ENCODE assay signal across 16 mouse cellular contexts in the genomic region with DNA sequence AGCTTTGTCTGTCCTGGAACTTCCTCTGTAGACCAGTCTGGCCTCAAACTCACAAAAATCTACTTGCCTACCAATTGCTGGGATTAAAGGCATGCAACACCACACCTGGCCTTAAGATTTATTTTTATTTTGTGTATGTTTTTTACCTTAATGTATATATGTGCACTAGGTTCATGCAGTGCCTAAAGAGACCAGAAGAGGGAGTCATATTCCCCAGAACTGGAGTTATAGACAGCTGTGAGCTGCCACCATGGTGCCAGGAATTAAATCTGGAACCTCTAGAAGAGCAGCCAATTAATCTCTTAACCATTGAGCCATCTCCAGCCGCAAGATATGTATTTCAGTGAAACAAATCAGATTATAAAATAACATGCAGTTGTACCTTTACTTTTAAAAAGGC. TPM values are rescaled to one million over a fixed set of nuclear protein-coding genes. Genes with fewer than 3 reads are reported as not detected.
DNase-seq lines count a peak whose midpoint lies in the region; ATAC-seq and TF ChIP-seq lines count a peak whose summit lies in the region.
"Had no signal": no experiment of that assay in that cellular context is flagged by ENCODE, and none has a peak within 500 bp of the region (broad histone marks: within the 10 kb centered on the region; RNA-seq: fewer than 3 reads in every experiment).

No protein-coding gene starts in this region.

- H3K4me3 ChIP-seq in heart, adult 2 months = no peak overlapping the region
- H3K4me3 ChIP-seq in heart, embryonic 10.5 days = no peak overlapping the region
- H3K4me3 ChIP-seq in ES-E14 (ENCODE audit: insufficient read depth in 1 of 2, low read depth in 1 of 2, low read length in 2 of 2, poor library complexity in 1 of 2, severe bottlenecking in 1 of 2) = no peak overlapping the region
- H3K4me3 ChIP-seq in forebrain, embryonic 10.5 days = no peak overlapping the region
- no peak overlapping the region for H3K4me3 ChIP-seq in hindbrain, postnatal 0 days (ENCODE audit: low read length)
- H3K4me3 ChIP-seq: embryonic facial prominence, embryonic 10.5 days; erythroblast, embryonic 14.5 days; midbrain, embryonic 10.5 days; neural tube, embryonic 15.5 days had no signal

- in situ Hi-C loops in ES-E14 (cut with MboI; ENCODE audit: low sequenced_read_pairs in 2 of 2, unreplicated experiment in 2 of 2) = no loop called here

- no peak overlapping the region for H3K9ac ChIP-seq in heart, adult 2 months (ENCODE audit: low read depth, low read length)
- H3K9ac ChIP-seq in ES-E14 (ENCODE audit: insufficient read depth, low read depth, low read length, poor library complexity, severe bottlenecking) = no peak overlapping the region
- no peak overlapping the region for H3K9ac ChIP-seq in hindbrain, postnatal 0 days (replicated peaks; ENCODE audit: low read length)
- H3K9ac ChIP-seq: neural tube, embryonic 15.5 days had no signal

- no peak overlapping the region for H3K27ac ChIP-seq in heart, adult 2 months
- H3K27ac ChIP-seq in heart, embryonic 10.5 days = no peak overlapping the region
- H3K27ac ChIP-seq in ES-E14 (ENCODE audit: insufficient read depth, low read depth, low read length, poor library complexity, severe bottlenecking) = no peak overlapping the region
- H3K27ac ChIP-seq in forebrain, embryonic 10.5 days = no peak overlapping the region
- no peak overlapping the region for H3K27ac ChIP-seq in hindbrain, postnatal 0 days
- H3K27ac ChIP-seq: embryonic facial prominence, embryonic 10.5 days; midbrain, embryonic 10.5 days; neural tube, embryonic 15.5 days had no signal

- H3K36me3 ChIP-seq in heart, adult 2 months (ENCODE audit: control insufficient read depth, insufficient read depth, low read length) = no peaks in the 10 kb centered on the region
- peaks cover 12% of the 10 kb centered on the region; the same call in 1 of the 2 replicates for H3K36me3 ChIP-seq in heart, embryonic 10.5 days
- H3K36me3 ChIP-seq in ES-E14 (ENCODE audit: control insufficient read depth, insufficient read depth, low read length, poor library complexity, severe bottlenecking) = no peaks in the 10 kb centered on the region
- peaks cover 28% of the 10 kb centered on the region for H3K36me3 ChIP-seq in forebrain, embryonic 10.5 days (replicated peaks)
- H3K36me3 ChIP-seq in hindbrain, postnatal 0 days (ENCODE audit: insufficient read depth, low read length) = no peaks in the 10 kb centered on the region

- no peak for TF ChIP-seq POLR2A in heart, adult 2 months (IDR thresholded peaks at IDR 0.05; ENCODE audit: insufficient read depth, low read depth, low read length)

- intact Hi-C loops in heart, adult 2 months (cut with DNase I) = no loop called here

- no peak for ATAC-seq in hindbrain, postnatal 0 days
- ATAC-seq: forebrain, embryonic 16.5 days had no signal

- no peak for DNase-seq in heart, adult 2 months
- no peak for DNase-seq in heart, embryonic 10.5 days (ENCODE audit: low spot score)
- peak; percentile 14 for DNase-seq in 3T3-L1 (ENCODE audit: low read depth, low spot score)
- DNase-seq in ES-E14 (ENCODE audit: low read depth, low spot score) = peak; percentile 6
- DNase-seq in induced T-regulatory cell, adult 2 months (ENCODE audit: low read depth) = peak; percentile 14
- no peak for DNase-seq in forebrain, embryonic 10.5 days (ENCODE audit: extremely low spot score, low spot score)
- DNase-seq in hindbrain, postnatal 0 days (ENCODE audit: low spot score) = no peak
- DNase-seq: adrenal gland, postnatal 10 days; cerebellum, adult 9-11 months; lung, postnatal 14 days; thymus, postnatal 25 days had no signal

- H3K4me2 ChIP-seq in hindbrain, postnatal 0 days (ENCODE audit: low read depth, low read length) = no peak overlapping the region
- H3K4me2 ChIP-seq: neural tube, embryonic 15.5 days had no signal

- no peaks in the 10 kb centered on the region for H3K27me3 ChIP-seq in heart, adult 2 months (ENCODE audit: control insufficient read depth, insufficient read depth, low read length)
- no peaks in the 10 kb centered on the region for H3K27me3 ChIP-seq in heart, embryonic 10.5 days (ENCODE audit: insufficient read depth, poor library complexity, severe bottlenecking)
- peaks cover 5% of the 10 kb centered on the region; the same call in 1 of the 2 replicates for H3K27me3 ChIP-seq in forebrain, embryonic 10.5 days (ENCODE audit: poor library complexity, severe bottlenecking)
- H3K27me3 ChIP-seq in hindbrain, postnatal 0 days (ENCODE audit: insufficient read depth, low read length) = no peaks in the 10 kb centered on the region
- H3K27me3 ChIP-seq: neural tube, embryonic 15.5 days had no signal

- peak; percentile 40 for TF ChIP-seq CTCF in heart, adult 2 months (IDR thresholded peaks at IDR 0.05)
- no peak for TF ChIP-seq CTCF in hindbrain, postnatal 0 days (IDR thresholded peaks at IDR 0.05; ENCODE audit: low read depth)

- WGBS in heart, adult 2 months = 92% methylated on average over 1 of the region's 1 CpGs
- WGBS in heart, embryonic 10.5 days = 100% methylated on average over 1 of the region's 1 CpGs
- WGBS in forebrain, embryonic 10.5 days = 94% methylated on average over 1 of the region's 1 CpGs
- WGBS in hindbrain, postnatal 0 days = 100% methylated on average over 1 of the region's 1 CpGs

- no peaks in the 10 kb centered on the region for H3K79me2 ChIP-seq in heart, adult 2 months (replicated peaks; ENCODE audit: control insufficient read depth, insufficient read depth, low read length)

- H3K9me3 ChIP-seq in heart, embryonic 10.5 days = no peaks in the 10 kb centered on the region
- H3K9me3 ChIP-seq in ES-E14 (ENCODE audit: control insufficient read depth, insufficient read depth, low read depth, low read length) = no peaks in the 10 kb centered on the region
- H3K9me3 ChIP-seq in forebrain, embryonic 10.5 days = no peaks in the 10 kb centered on the region
- no peaks in the 10 kb centered on the region for H3K9me3 ChIP-seq in hindbrain, postnatal 0 days (ENCODE audit: low read length)
- H3K9me3 ChIP-seq: embryonic facial prominence, embryonic 10.5 days; midbrain, embryonic 10.5 days; neural tube, embryonic 15.5 days had no signal

- no peak for TF ChIP-seq EP300 in heart, adult 2 months (IDR thresholded peaks at IDR 0.05; ENCODE audit: insufficient read depth, low read depth, low read length)

- no peaks in the 10 kb centered on the region for H3K4me1 ChIP-seq in heart, adult 2 months (ENCODE audit: control insufficient read depth, insufficient read depth, low read length)
- H3K4me1 ChIP-seq in heart, embryonic 10.5 days = no peaks in the 10 kb centered on the region
- no peaks in the 10 kb centered on the region for H3K4me1 ChIP-seq in ES-E14 (ENCODE audit: control insufficient read depth in 2 of 2, insufficient read depth in 2 of 2, low read length in 2 of 2, poor library complexity in 1 of 2)
- no peaks in the 10 kb centered on the region for H3K4me1 ChIP-seq in forebrain, embryonic 10.5 days
- H3K4me1 ChIP-seq in hindbrain, postnatal 0 days (ENCODE audit: insufficient read depth, low read length) = no peaks in the 10 kb centered on the region
- H3K4me1 ChIP-seq: embryonic facial prominence, embryonic 10.5 days; midbrain, embryonic 10.5 days; neural tube, embryonic 15.5 days had no signal

TF ChIP-seq in ES-E14, 5 proteins besides CTCF, POLR2A, EP300 and RAD21:
- TF ChIP-seq ZC3H11A (IDR thresholded peaks at IDR 0.05; ENCODE audit: borderline replicate concordance, low read depth, low read length) (no peak), ZNF384 (IDR thresholded peaks at IDR 0.05; ENCODE audit: low read depth, low read length) (no peak), CHD2 (IDR thresholded peaks at IDR 0.05; ENCODE audit: low read depth, low read length) (no peak), HCFC1 (IDR thresholded peaks at IDR 0.05; ENCODE audit: borderline replicate concordance, insufficient read depth, low read length) (no peak), MAFK (IDR thresholded peaks at IDR 0.05; ENCODE audit: insufficient read depth, low read depth, low read length) (no peak)

RNA-seq across cellular contexts. Expression of gene Phf8, which starts 54.7 kb away (rescaled TPM):
- 10 to 100 TPM; 17.7 to 20.1 TPM for total RNA-seq in heart, adult 2 months (2021)
- polyA plus RNA-seq in heart, adult 2 months (2012; rRNA removed) = 6.7 and 12.6 TPM in 2 replicates
- 13.9 and 16.5 TPM in 2 replicates for polyA plus RNA-seq in heart, embryonic 10.5 days (2016; fragmentation: Nextera tagmentation; extraction: Ambion mirVana)
- total RNA-seq in ES-E14 (2012; rRNA removed) = 12.9 and 13.3 TPM in 2 replicates
- polyA plus RNA-seq in forebrain, embryonic 10.5 days (2016; fragmentation: Nextera tagmentation; extraction: Ambion mirVana) = 26.1 and 27.4 TPM in 2 replicates
- total RNA-seq in hindbrain, postnatal 0 days (2014; rRNA removed) = 12.4 and 13.1 TPM in 2 replicates
- 8.7 and 11.9 TPM in 2 replicates for polyA plus RNA-seq in hindbrain, postnatal 0 days (2015; fragmentation: Nextera tagmentation; extraction: Ambion mirVana)

Comparison
In these comparisons a context has a peak if more than half of its experiments do, and no peak if none do; other contexts are left out.
1. DNase-seq: peak in 3T3-L1 (single experiment), ES-E14 (single experiment) and induced T-regulatory cell, adult 2 months (single experiment); none in heart, adult 2 months (0 of 2), heart, embryonic 10.5 days (single experiment), forebrain, embryonic 10.5 days (single experiment) and hindbrain, postnatal 0 days (single experiment).